Mouse (Mus musculus): Measurements from ENCODE around the gene Mafk. TPM values are rescaled to one million over a fixed set of nuclear protein-coding genes. Genes with fewer than 3 reads are reported as not detected.

Mafk gene
- polyA plus RNA-seq, 1 experiment = 43.9 TPM

- no peaks in the 10 kb centered on the region; the same call in 1 of the 2 replicates for H3K36me3 ChIP-seq (ENCODE audit: control insufficient read depth, insufficient read depth, low read length)
- WGBS = 62% methylated on average over 5 of the region's 5 CpGs
Measured at GRCm38 (mm10) chr5:139794137-139794536, 2.8 kb downstream of the Mafk start.

GRCm38 (mm10) chr5:139794938-139795337 is 3.6 kb downstream of the Mafk start:
- H3K27ac ChIP-seq (ENCODE audit: control insufficient read depth, insufficient read depth, low read length) = no peak overlapping the region
- no peak overlapping the region for H3K4me3 ChIP-seq (ENCODE audit: control insufficient read depth, insufficient read depth, low read length)
- 13% methylated on average over 10 of the region's 10 CpGs for WGBS
- peaks cover 53% of the 10 kb centered on the region for H3K4me1 ChIP-seq (replicated peaks; ENCODE audit: control insufficient read depth, insufficient read depth, low read length)
- H3K36me3 ChIP-seq (ENCODE audit: control insufficient read depth, insufficient read depth, low read length) = peaks cover 7% of the 10 kb centered on the region
- TF ChIP-seq CTCF (IDR thresholded peaks at IDR 0.05; ENCODE audit: borderline replicate concordance, control insufficient read depth, extremely low read depth, insufficient read depth, low read length, poor library complexity) = no peak
- no peak for TF ChIP-seq POLR2A (IDR thresholded peaks at IDR 0.05; ENCODE audit: control insufficient read depth, extremely low read depth, insufficient read depth, low read length, poor library complexity)
- no peak for DNase-seq
- H3K27me3 ChIP-seq (ENCODE audit: control insufficient read depth, insufficient read depth, low read length) = no peaks in the 10 kb centered on the region

More at GRCm38 (mm10) chr5:139794137-139794536, 2.8 kb downstream of the Mafk start:
- H3K27me3 ChIP-seq (ENCODE audit: control insufficient read depth, insufficient read depth, low read length) = no peaks in the 10 kb centered on the region
- DNase-seq = no peak
- no peak overlapping the region for H3K4me3 ChIP-seq (ENCODE audit: control insufficient read depth, insufficient read depth, low read length)
- H3K4me1 ChIP-seq (replicated peaks; ENCODE audit: control insufficient read depth, insufficient read depth, low read length) = peaks cover 53% of the 10 kb centered on the region
- no peak overlapping the region; the same call in 1 of the 2 replicates for H3K27ac ChIP-seq (ENCODE audit: control insufficient read depth, insufficient read depth, low read length)
- TF ChIP-seq POLR2A (IDR thresholded peaks at IDR 0.05; ENCODE audit: control insufficient read depth, extremely low read depth, insufficient read depth, low read length, poor library complexity) (no peak), CTCF (IDR thresholded peaks at IDR 0.05; ENCODE audit: borderline replicate concordance, control insufficient read depth, extremely low read depth, insufficient read depth, low read length, poor library complexity) (no peak)

DNA sequence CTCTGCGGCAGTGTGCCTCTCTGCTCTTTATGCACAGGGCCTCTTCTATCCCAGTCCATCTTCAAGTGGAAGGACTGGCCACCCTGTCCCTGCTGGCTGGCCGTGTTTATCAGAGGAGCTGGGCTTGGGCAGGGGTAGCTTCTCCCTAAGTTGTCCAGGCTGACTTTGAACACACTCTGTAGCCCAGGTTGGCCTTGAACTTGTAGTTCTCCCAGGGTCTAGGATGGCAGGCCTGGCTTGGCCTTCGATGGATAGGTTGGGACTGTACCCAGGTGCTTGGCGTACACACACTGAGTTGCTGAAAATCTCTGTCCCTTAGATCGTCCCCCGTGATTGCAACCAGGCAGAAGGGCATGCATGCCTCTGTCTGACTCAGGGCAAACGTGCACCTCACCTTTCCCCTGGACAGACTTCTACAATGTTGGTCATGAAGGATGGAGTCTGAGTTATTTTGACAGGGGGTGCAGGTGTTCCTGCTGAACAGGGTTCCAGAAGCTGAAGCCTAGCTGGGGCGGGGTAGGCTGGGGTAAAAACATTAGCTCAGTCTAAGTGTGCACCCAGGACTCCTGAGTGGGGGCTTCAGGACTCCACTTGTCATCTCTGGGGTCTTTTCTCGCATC is 4.8 kb downstream of the Mafk start:
- Histone ChIP-seq H3K27me3 (ENCODE audit: control insufficient read depth, insufficient read depth, low read length) (no peaks in the 10 kb centered on the region), H3K4me1 (replicated peaks; ENCODE audit: control insufficient read depth, insufficient read depth, low read length) (peaks cover 50% of the 10 kb centered on the region), H3K27ac (ENCODE audit: control insufficient read depth, insufficient read depth, low read length) (no peak overlapping the region), H3K36me3 (ENCODE audit: control insufficient read depth, insufficient read depth, low read length) (peaks cover 18% of the 10 kb centered on the region), H3K4me3 (ENCODE audit: control insufficient read depth, insufficient read depth, low read length) (no peak overlapping the region)
- TF ChIP-seq CTCF (IDR thresholded peaks at IDR 0.05; ENCODE audit: borderline replicate concordance, control insufficient read depth, extremely low read depth, insufficient read depth, low read length, poor library complexity) = no peak
- no peak for TF ChIP-seq POLR2A (IDR thresholded peaks at IDR 0.05; ENCODE audit: control insufficient read depth, extremely low read depth, insufficient read depth, low read length, poor library complexity)
- whole genome bisulfite sequencing = 91% methylated on average over 9 of the region's 9 CpGs
- no peak for DNase-seq

DNA sequence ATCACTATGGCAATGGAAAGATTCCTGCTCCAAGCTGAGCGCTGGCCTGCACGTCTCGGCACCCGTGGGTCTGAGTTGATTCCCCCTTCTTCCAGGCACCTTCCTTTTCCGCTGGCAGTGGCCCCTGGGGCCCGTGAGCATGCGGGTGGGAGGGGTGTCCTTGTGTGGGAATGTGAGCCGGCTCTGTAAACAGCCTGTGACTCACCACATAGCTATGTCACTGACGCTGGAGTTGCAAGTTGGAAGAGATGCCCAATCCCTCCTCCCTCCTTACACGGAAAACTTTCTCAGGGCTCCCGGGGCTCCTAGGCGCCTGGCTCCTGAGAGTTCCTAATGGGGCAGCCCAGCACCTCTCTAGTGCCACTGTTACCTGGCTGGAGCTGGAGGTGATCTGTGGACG is 5.6 kb downstream of the Mafk start:
- DNase-seq = no peak
- no peak for TF ChIP-seq CTCF (IDR thresholded peaks at IDR 0.05; ENCODE audit: borderline replicate concordance, control insufficient read depth, extremely low read depth, insufficient read depth, low read length, poor library complexity)
- TF ChIP-seq POLR2A (IDR thresholded peaks at IDR 0.05; ENCODE audit: control insufficient read depth, extremely low read depth, insufficient read depth, low read length, poor library complexity) = no peak
- Histone ChIP-seq H3K36me3 (ENCODE audit: control insufficient read depth, insufficient read depth, low read length) (peaks cover 18% of the 10 kb centered on the region), H3K4me3 (ENCODE audit: control insufficient read depth, insufficient read depth, low read length) (no peak overlapping the region), H3K27ac (ENCODE audit: control insufficient read depth, insufficient read depth, low read length) (no peak overlapping the region), H3K4me1 (replicated peaks; ENCODE audit: control insufficient read depth, insufficient read depth, low read length) (peaks cover 49% of the 10 kb centered on the region), H3K27me3 (ENCODE audit: control insufficient read depth, insufficient read depth, low read length) (no peaks in the 10 kb centered on the region)
- WGBS = 87% methylated on average over 13 of the region's 13 CpGs

- peaks cover 18% of the 10 kb centered on the region for H3K36me3 ChIP-seq (ENCODE audit: control insufficient read depth, insufficient read depth, low read length)
- WGBS = 87% methylated on average over 11 of the region's 11 CpGs
- H3K27ac ChIP-seq (ENCODE audit: control insufficient read depth, insufficient read depth, low read length) = no peak overlapping the region
- DNase-seq = no peak
- no peak overlapping the region for H3K4me3 ChIP-seq (ENCODE audit: control insufficient read depth, insufficient read depth, low read length)
- H3K27me3 ChIP-seq (ENCODE audit: control insufficient read depth, insufficient read depth, low read length) = no peaks in the 10 kb centered on the region
- no peak for TF ChIP-seq CTCF (IDR thresholded peaks at IDR 0.05; ENCODE audit: borderline replicate concordance, control insufficient read depth, extremely low read depth, insufficient read depth, low read length, poor library complexity)
- TF ChIP-seq POLR2A (IDR thresholded peaks at IDR 0.05; ENCODE audit: control insufficient read depth, extremely low read depth, insufficient read depth, low read length, poor library complexity) = no peak
- peaks cover 45% of the 10 kb centered on the region for H3K4me1 ChIP-seq (replicated peaks; ENCODE audit: control insufficient read depth, insufficient read depth, low read length)
Measured at GRCm38 (mm10) chr5:139797473-139798167, 6.3 kb downstream of the Mafk start.

- peaks cover 18% of the 10 kb centered on the region for H3K36me3 ChIP-seq (ENCODE audit: control insufficient read depth, insufficient read depth, low read length)
- H3K27ac ChIP-seq (ENCODE audit: control insufficient read depth, insufficient read depth, low read length) = no peak overlapping the region
- DNase-seq = no peak
- no peak overlapping the region for H3K4me3 ChIP-seq (ENCODE audit: control insufficient read depth, insufficient read depth, low read length)
- H3K27me3 ChIP-seq (ENCODE audit: control insufficient read depth, insufficient read depth, low read length) = no peaks in the 10 kb centered on the region
- TF ChIP-seq CTCF (IDR thresholded peaks at IDR 0.05; ENCODE audit: borderline replicate concordance, control insufficient read depth, extremely low read depth, insufficient read depth, low read length, poor library complexity) = no peak
- TF ChIP-seq POLR2A (IDR thresholded peaks at IDR 0.05; ENCODE audit: control insufficient read depth, extremely low read depth, insufficient read depth, low read length, poor library complexity) = no peak
- WGBS = 84% methylated on average over 12 of the region's 12 CpGs
- H3K4me1 ChIP-seq (replicated peaks; ENCODE audit: control insufficient read depth, insufficient read depth, low read length) = peaks cover 40% of the 10 kb centered on the region
Measured at GRCm38 (mm10) chr5:139798168-139798900, 7.0 kb downstream of the Mafk start.

Measured in thymus, adult 2 months (tissue).